10 mouse cellular contexts compared by ENCODE assay signal in genomic region chr1:132678076-132678475, GRCm38 (mm10).
DNase-seq lines count a peak whose midpoint lies in the region; TF ChIP-seq lines count a peak whose summit lies in the region.
"Had no signal": no experiment of that assay in that cellular context is flagged by ENCODE, and none has a peak within 500 bp of the region (broad histone marks: within the 10 kb centered on the region; RNA-seq: fewer than 3 reads in every experiment).

No protein-coding gene starts in this region.

- no peaks in the 10 kb centered on the region for H3K36me3 ChIP-seq in ES-Bruce4 (ENCODE audit: control insufficient read depth, insufficient read depth, low read length, poor library complexity, severe bottlenecking)
- H3K36me3 ChIP-seq: hindbrain, embryonic 15.5 days; liver, embryonic 15.5 days had no signal

- intact Hi-C loops in heart, postnatal 25 days (cut with DNase I): no loop called here
- intact Hi-C loops in left cerebral cortex, postnatal 4 days (cut with DNase I): no loop called here
- intact Hi-C loops in left cerebral cortex, postnatal 14 days (cut with DNase I): no loop called here

- H3K4me1 ChIP-seq in ES-Bruce4 (ENCODE audit: control insufficient read depth, insufficient read depth, low read length): no peaks in the 10 kb centered on the region
- H3K4me1 ChIP-seq: liver, embryonic 15.5 days had no signal

- no peak overlapping the region for H3K27ac ChIP-seq in ES-Bruce4 (ENCODE audit: insufficient read depth, low read length)
- H3K27ac ChIP-seq: liver, embryonic 15.5 days had no signal

- peak; percentile 69 for TF ChIP-seq CTCF in ES-Bruce4 (IDR thresholded peaks at IDR 0.05; ENCODE audit: low read depth, low read length)

- TF ChIP-seq POLR2A in ES-Bruce4 (IDR thresholded peaks at IDR 0.05; ENCODE audit: insufficient read depth, low read length): no peak

- DNase-seq in heart, adult 18-20 months: peak; percentile 21
- no peak for DNase-seq in heart, postnatal 25 days (ENCODE audit: low spot score)
- peak; percentile 32 for DNase-seq in left cerebral cortex, postnatal 4 days
- no peak for DNase-seq in left cerebral cortex, postnatal 14 days (ENCODE audit: low spot score in 2 of 2)
- peak; percentile 29 for DNase-seq in WW6 (ENCODE audit: low read depth, low spot score)
- no peak for DNase-seq in T-cell, adult 2 months (ENCODE audit: low spot score)
- DNase-seq: thymus, postnatal 36 days had no signal

- H3K27me3 ChIP-seq in ES-Bruce4 (ENCODE audit: control insufficient read depth, insufficient read depth, low read length, poor library complexity, severe bottlenecking): no peaks in the 10 kb centered on the region
- H3K27me3 ChIP-seq: hindbrain, embryonic 15.5 days; liver, embryonic 15.5 days had no signal

- no peak overlapping the region for H3K4me3 ChIP-seq in ES-Bruce4 (ENCODE audit: low read depth, low read length)
- H3K4me3 ChIP-seq: hindbrain, embryonic 15.5 days; liver, embryonic 15.5 days had no signal

- H3K9ac ChIP-seq in ES-Bruce4 (ENCODE audit: low read depth, poor library complexity, severe bottlenecking): no peak overlapping the region
- H3K9ac ChIP-seq: hindbrain, embryonic 15.5 days; liver, embryonic 15.5 days had no signal

- TF ChIP-seq EP300 in ES-Bruce4 (IDR thresholded peaks at IDR 0.05; ENCODE audit: insufficient read depth, low read depth, low read length): no peak

- H3K9me3 ChIP-seq in ES-Bruce4 (replicated peaks; ENCODE audit: control insufficient read depth, insufficient read depth, low read length, poor library complexity, severe bottlenecking): no peaks in the 10 kb centered on the region
- H3K9me3 ChIP-seq: hindbrain, embryonic 15.5 days; liver, embryonic 15.5 days had no signal

Comparison
In these comparisons a context has a peak if more than half of its experiments do, and no peak if none do; other contexts are left out.
1. DNase-seq: peak in heart, adult 18-20 months (2 of 2), left cerebral cortex, postnatal 4 days (single experiment) and WW6 (single experiment); none in heart, postnatal 25 days (single experiment), left cerebral cortex, postnatal 14 days (0 of 2) and T-cell, adult 2 months (single experiment).